Mouse (Mus musculus) stomach, embryonic 16.5 days (tissue): ENCODE measurements around the gene Alyref2. TPM values are rescaled to one million over a fixed set of nuclear protein-coding genes. Genes with fewer than 3 reads are reported as not detected.
"Not testable (repeated sequence)": the region's sequence is repeated elsewhere in the genome, so short reads cannot be mapped to it uniquely, and the experiment has no call there.

ENCODE experiments used
- ATAC-seq: fragments of 200-750 bp; cut with Nextera tagmentation; 2 replicates; pipeline ENCODE4 v1.8.0; 2017; ENCODE audit warnings: moderate number of reproducible peaks, moderate TSS enrichment; ENCODE audit not compliant: insufficient read depth, low FRiP score
- H3K27ac ChIP-seq: fragments of 300-500 bp; sonication (generic); 2 replicates; pipeline ENCODE4 v1.5.1; 2014; ENCODE audit warnings: low read length
- H3K27me3 ChIP-seq: fragments of 300-500 bp; sonication (generic); 2 replicates; pipeline ENCODE4 v1.6.1; 2014; ENCODE audit warnings: low read length, control low read depth, mixed read lengths; ENCODE audit not compliant: control insufficient read depth, insufficient read depth
- H3K36me3 ChIP-seq: fragments of 300-500 bp; sonication (generic); 2 replicates; pipeline ENCODE4 v1.6.1; 2014; ENCODE audit warnings: low read length; ENCODE audit not compliant: control insufficient read depth, insufficient read depth
- H3K4me1 ChIP-seq: fragments of 300-500 bp; sonication (generic); 2 replicates; pipeline ENCODE4 v1.6.1; 2014; ENCODE audit warnings: low read length, control low read depth, mixed read lengths; ENCODE audit not compliant: control insufficient read depth, insufficient read depth
- H3K4me2 ChIP-seq: fragments of 300-500 bp; sonication (generic); 2 replicates; pipeline ENCODE4 v1.6.1; 2014; ENCODE audit warnings: low read depth, low read length, mixed read lengths
- H3K4me3 ChIP-seq: fragments of 300-500 bp; sonication (generic); replicated peaks from 2 replicates; pipeline ENCODE4 v1.5.1; 2014; ENCODE audit warnings: mild to moderate bottlenecking, low read length
- H3K9ac ChIP-seq: fragments of 300-500 bp; sonication (generic); 2 replicates; pipeline ENCODE4 v1.6.1; 2014; ENCODE audit warnings: low read length
- H3K9me3 ChIP-seq: fragments of 300-500 bp; sonication (generic); replicated peaks from 2 replicates; pipeline ENCODE4 v1.6.1; 2016; ENCODE audit warnings: low read length, control low read depth; ENCODE audit not compliant: control insufficient read depth
- WGBS: fragments of 180-500 bp; shearing (Covaris S2); extraction: QIAGEN DNeasy Blood & Tissue Kit; methylation state at CpG from one replicate; pipeline ENCODE4 v1.1.7; 2014; 5-methylcytosine and 5-hydroxymethylcytosine counted together
- polyA plus RNA-seq: library from polyadenylated mRNA; unstranded; fragments of >200 nt; fragmentation: Nextera tagmentation; extraction: Ambion mirVana; gene quantifications from 2 replicates; pipeline ENCODE4 v1.2.1, GENCODE M21; 2015

Alyref2 gene
- polyA plus RNA-seq, 1 experiment from 2014 or later = 15.7 TPM

DNA sequence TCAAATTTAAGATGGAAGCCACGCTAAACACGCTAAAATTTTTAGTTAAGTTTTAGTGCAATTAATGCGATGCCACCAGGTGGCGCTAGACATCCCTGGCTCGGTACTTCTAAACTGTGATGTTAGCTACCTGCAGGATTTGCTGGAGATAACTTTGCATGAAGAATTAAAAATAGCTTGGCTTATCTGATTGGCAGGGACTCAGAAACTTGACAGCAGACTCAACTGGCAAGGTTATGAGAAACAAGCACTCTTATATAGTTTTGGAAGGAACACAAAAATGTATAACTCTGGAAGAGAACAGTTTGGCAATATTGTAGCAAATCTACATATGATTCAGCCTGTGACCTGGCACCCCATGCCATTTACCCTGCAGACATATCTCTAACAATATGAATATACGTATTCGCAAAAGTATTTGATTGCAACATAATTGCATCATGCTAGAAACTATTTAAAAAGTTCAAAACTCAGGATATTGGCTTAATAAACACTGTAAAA is 32.9 kb upstream of the Alyref2 start:
- H3K36me3 ChIP-seq = no peaks in the 10 kb centered on the region
- no peak overlapping the region for H3K4me2 ChIP-seq
- H3K27ac ChIP-seq = peak overlapping the region; percentile 15; the same call in 1 of the 2 replicates
- no peaks in the 10 kb centered on the region for H3K9me3 ChIP-seq
- H3K4me1 ChIP-seq = no peaks in the 10 kb centered on the region
- no peak for ATAC-seq
- 30% methylated on average over 7 of the region's 7 CpGs for WGBS
- H3K4me3 ChIP-seq = no peak overlapping the region
- H3K9ac ChIP-seq = no peak overlapping the region
- no peaks in the 10 kb centered on the region for H3K27me3 ChIP-seq

GRCm38 (mm10) chr1:171470896-171471295 is 32.4 kb upstream of the Alyref2 start:
- H3K4me2 ChIP-seq = no peak overlapping the region
- 69% methylated on average over 5 of the region's 5 CpGs for WGBS
- H3K27ac ChIP-seq = peak overlapping the region; percentile 25; the same call in 1 of the 2 replicates
- no peak overlapping the region for H3K9ac ChIP-seq
- H3K36me3 ChIP-seq = no peaks in the 10 kb centered on the region
- H3K27me3 ChIP-seq = no peaks in the 10 kb centered on the region
- H3K4me3 ChIP-seq = no peak overlapping the region
- H3K4me1 ChIP-seq = no peaks in the 10 kb centered on the region
- H3K9me3 ChIP-seq = no peaks in the 10 kb centered on the region
- peak; percentile 68; the same call in 1 of the 2 replicates for ATAC-seq

- Histone ChIP-seq H3K4me1 (no peaks in the 10 kb centered on the region), H3K4me2 (no peak overlapping the region), H3K9me3 (no peaks in the 10 kb centered on the region), H3K9ac (no peak overlapping the region), H3K36me3 (no peaks in the 10 kb centered on the region), H3K27me3 (no peaks in the 10 kb centered on the region), H3K4me3 (no peak overlapping the region), H3K27ac (peak overlapping the region; percentile 25; the same call in 1 of the 2 replicates)
- WGBS = 70% methylated on average over 1 of the region's 1 CpGs
- no peak for ATAC-seq
Measured at GRCm38 (mm10) chr1:171471452-171471851, 31.8 kb upstream of the Alyref2 start.

- H3K27ac ChIP-seq, H3K9me3 ChIP-seq, H3K4me3 ChIP-seq, H3K4me1 ChIP-seq, H3K36me3 ChIP-seq, H3K27me3 ChIP-seq, H3K9ac ChIP-seq, ATAC-seq, H3K4me2 ChIP-seq: not testable (repeated sequence)
- 88% methylated on average over 8 of the region's 8 CpGs for WGBS
Measured at GRCm38 (mm10) chr1:171471941-171472340, 31.3 kb upstream of the Alyref2 start.

- Histone ChIP-seq H3K27me3 (no peaks in the 10 kb centered on the region), H3K9ac (no peak overlapping the region), H3K4me2 (no peak overlapping the region), H3K4me3 (no peak overlapping the region), H3K4me1 (no peaks in the 10 kb centered on the region), H3K36me3 (no peaks in the 10 kb centered on the region), H3K27ac (peak overlapping the region; percentile 26; the same call in 1 of the 2 replicates), H3K9me3 (no peaks in the 10 kb centered on the region)
- WGBS = 63% methylated on average over 4 of the region's 4 CpGs
- ATAC-seq = no peak
Measured at GRCm38 (mm10) chr1:171473506-171473905, 29.8 kb upstream of the Alyref2 start.

DNA sequence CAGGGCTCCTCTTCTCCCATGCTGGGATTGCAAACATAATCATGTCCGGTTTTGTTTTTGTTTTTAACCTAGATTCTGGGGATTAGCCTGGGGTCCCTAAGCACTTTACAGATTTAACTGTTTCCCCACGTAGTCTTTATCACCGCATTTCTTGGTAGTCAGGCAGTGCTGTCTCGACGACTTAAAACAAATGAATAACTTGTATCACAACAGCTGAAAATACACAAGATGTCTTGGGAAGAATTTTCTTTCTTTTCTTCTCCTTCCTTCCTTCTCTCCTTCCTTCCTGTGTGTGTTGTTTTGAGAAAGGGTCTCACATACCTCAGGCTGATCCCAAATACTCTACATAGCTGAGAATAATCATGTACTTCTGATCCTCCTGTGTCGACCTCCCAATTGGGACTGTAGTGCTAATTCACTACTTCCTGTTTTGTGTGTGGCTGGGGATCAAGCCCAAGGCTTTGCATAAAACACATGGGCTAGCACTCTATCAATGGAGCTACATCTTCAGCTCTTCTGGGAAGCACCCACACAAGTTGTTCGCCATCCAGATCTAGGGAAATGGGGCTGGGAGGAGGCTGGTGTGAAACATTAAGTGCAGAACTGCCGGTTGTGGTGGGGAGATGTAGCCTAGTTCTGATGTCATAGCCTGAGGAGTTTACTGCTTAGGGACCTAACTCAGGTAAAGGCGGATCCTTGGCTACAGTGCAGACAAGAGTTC is 29.2 kb upstream of the Alyref2 start:
- H3K4me3 ChIP-seq = no peak overlapping the region

DNA sequence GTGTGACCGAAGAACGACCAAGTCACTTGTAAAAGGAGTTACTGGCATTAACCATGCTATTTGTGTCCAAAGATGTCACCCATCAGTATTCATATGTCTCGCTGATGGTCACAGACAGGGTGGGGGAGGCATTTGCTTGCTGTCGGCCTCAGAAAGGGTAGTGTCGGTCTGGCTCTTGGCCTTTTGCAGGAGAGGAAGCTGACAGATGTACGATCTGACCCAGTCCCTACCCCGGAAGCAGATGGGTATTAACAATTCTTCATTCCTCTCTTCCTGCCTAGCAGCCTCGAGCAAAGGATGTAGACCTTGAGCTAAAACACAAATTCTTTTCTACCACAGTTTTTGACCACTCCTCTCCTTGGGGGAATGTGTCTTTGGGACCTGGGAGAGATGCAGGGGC is 26.2 kb upstream of the Alyref2 start:
- Histone ChIP-seq H3K4me2 (no peak overlapping the region), H3K36me3 (no peaks in the 10 kb centered on the region), H3K9me3 (no peaks in the 10 kb centered on the region), H3K9ac (no peak overlapping the region), H3K4me3 (no peak overlapping the region), H3K27ac (peak overlapping the region; percentile 92), H3K4me1 (no peaks in the 10 kb centered on the region), H3K27me3 (no peaks in the 10 kb centered on the region)
- no peak for ATAC-seq
- WGBS = 70% methylated on average over 8 of the region's 8 CpGs

More for the DNA sequence above, 29.2 kb upstream of the Alyref2 start:
- Histone ChIP-seq H3K4me1 (no peaks in the 10 kb centered on the region), H3K27me3 (no peaks in the 10 kb centered on the region), H3K9ac (no peak overlapping the region), H3K27ac (peak overlapping the region; percentile 14; the same call in 1 of the 2 replicates), H3K4me2 (no peak overlapping the region), H3K36me3 (no peaks in the 10 kb centered on the region), H3K9me3 (no peaks in the 10 kb centered on the region)
- 62% methylated on average over 9 of the region's 9 CpGs for WGBS
- no peak for ATAC-seq

- WGBS = 50% methylated on average over 27 of the region's 27 CpGs
- H3K4me3 ChIP-seq = peak overlapping the region; percentile 41
- peak overlapping the region; percentile 63; the same call in 1 of the 2 replicates for H3K9ac ChIP-seq
- H3K9me3 ChIP-seq = peaks cover 2% of the 10 kb centered on the region; the same call in 1 of the 2 replicates
- H3K27ac ChIP-seq = peak overlapping the region; percentile 92
- peak; percentile 95 for ATAC-seq
- H3K27me3 ChIP-seq = no peaks in the 10 kb centered on the region
- peak overlapping the region; percentile 52 for H3K4me2 ChIP-seq
- no peaks in the 10 kb centered on the region for H3K4me1 ChIP-seq
- no peaks in the 10 kb centered on the region for H3K36me3 ChIP-seq
Measured at GRCm38 (mm10) chr1:171477758-171478545, 25.3 kb upstream of the Alyref2 start.

GRCm38 (mm10) chr1:171478968-171479367 is 24.3 kb upstream of the Alyref2 start:
- Histone ChIP-seq H3K4me1 (no peaks in the 10 kb centered on the region), H3K27me3 (no peaks in the 10 kb centered on the region), H3K4me2 (no peak overlapping the region), H3K9ac (no peak overlapping the region), H3K36me3 (no peaks in the 10 kb centered on the region), H3K4me3 (no peak overlapping the region), H3K27ac (peak overlapping the region; percentile 92; the same call in 1 of the 2 replicates), H3K9me3 (peaks cover 5% of the 10 kb centered on the region; the same call in 1 of the 2 replicates)
- WGBS = 61% methylated on average over 2 of the region's 2 CpGs
- no peak for ATAC-seq
